ENCODE assay signal across 8 mouse cellular contexts in the genomic region with DNA sequence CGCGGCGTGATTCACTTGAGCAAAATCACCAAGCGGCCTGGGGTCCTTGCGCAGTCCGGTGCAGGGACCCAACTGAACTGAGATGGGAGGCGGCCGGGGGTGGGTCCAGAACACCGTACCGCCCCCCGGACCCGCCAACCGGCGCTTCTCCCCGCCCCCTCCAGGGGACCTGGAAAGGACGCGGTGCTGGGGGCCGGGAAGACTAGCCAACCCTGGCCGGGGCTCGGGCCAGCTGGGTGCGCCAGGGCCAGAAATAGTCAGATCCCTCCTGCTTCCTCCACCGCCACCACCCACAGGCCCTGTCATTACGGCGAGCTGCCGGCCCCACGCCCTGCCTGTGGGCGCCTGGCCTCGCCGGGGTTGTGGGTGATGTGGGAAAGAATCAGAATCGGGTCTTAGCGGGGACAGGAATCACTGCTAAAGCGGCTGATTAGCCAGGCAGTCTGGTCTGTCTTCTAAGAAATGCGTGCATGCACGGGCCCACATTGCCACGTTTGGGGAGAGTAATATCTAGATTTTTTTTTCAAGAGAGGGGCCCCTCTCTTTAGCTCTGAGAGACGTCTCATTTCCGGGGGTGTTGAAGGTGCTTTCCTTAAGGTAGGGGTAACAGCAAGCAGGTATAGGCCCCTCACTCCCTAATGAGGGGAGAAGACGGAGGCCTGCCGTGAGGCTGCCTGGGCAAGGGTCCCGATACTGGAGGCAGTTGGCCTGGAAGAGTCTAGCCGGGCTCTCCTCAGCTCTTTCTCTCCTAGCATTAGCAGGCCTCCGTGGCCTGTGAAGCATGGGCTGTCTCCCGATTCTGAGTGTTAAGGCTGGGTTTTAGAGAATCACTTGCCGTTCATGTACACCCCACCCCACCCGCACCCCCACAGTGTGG. TPM values are rescaled to one million over a fixed set of nuclear protein-coding genes. Genes with fewer than 3 reads are reported as not detected.
DNase-seq lines count a peak whose midpoint lies in the region; ATAC-seq lines count a peak whose summit lies in the region.

A gene (minus strand): TSS at position 84 of the 877 bp plus-strand sequence.

- H3K4me1 ChIP-seq in forebrain, embryonic 16.5 days (replicated peaks; ENCODE audit: control insufficient read depth, insufficient read depth, low read length): peaks cover 20% of the 10 kb centered on the region
- peaks cover under 1% of the 10 kb centered on the region for H3K4me1 ChIP-seq in liver, embryonic 15.5 days (replicated peaks)
- peaks cover 12% of the 10 kb centered on the region for H3K4me1 ChIP-seq in neural tube, embryonic 14.5 days (ENCODE audit: control insufficient read depth, insufficient read depth, low read length)

- ATAC-seq in CD4-positive, CD25-positive, alpha-beta regulatory T cell, adult 4 months: peak; percentile 26
- peak; percentile 84 for ATAC-seq in forebrain, embryonic 16.5 days
- ATAC-seq in liver, embryonic 15.5 days (ENCODE audit: insufficient read depth): peak; percentile 43; the same call in 1 of the 2 replicates
- ATAC-seq in neural tube, embryonic 14.5 days (ENCODE audit: low read depth): peak; percentile 86

- 10% methylated on average over 43 of the region's 45 CpGs for WGBS in forebrain, embryonic 16.5 days
- WGBS in liver, embryonic 15.5 days (ENCODE audit: insufficient replicate concordance): 9% methylated on average over 45 of the region's 45 CpGs
- 8% methylated on average over 44 of the region's 45 CpGs for WGBS in neural tube, embryonic 14.5 days

- peak within 1 kb of the TSS; percentile 70 for H3K4me2 ChIP-seq in forebrain, embryonic 16.5 days (ENCODE audit: low read length)
- peak within 1 kb of the TSS; percentile 61 for H3K4me2 ChIP-seq in liver, embryonic 15.5 days
- H3K4me2 ChIP-seq in neural tube, embryonic 14.5 days (ENCODE audit: low read depth, low read length): peak within 1 kb of the TSS; percentile 63

- DNase-seq in cerebellum, adult 11-12 months: peak; percentile 54
- DNase-seq in heart, postnatal 10 days: peak; percentile 97 to 98
- DNase-seq in kidney, postnatal 4 days: peak; percentile 93 to 95
- peak; percentile 68 to 88 for DNase-seq in urinary bladder, adult 18-20 months (ENCODE audit: low spot score in 2 of 2)

- no peaks in the 10 kb centered on the region for H3K9me3 ChIP-seq in forebrain, embryonic 16.5 days (ENCODE audit: control insufficient read depth, low read length)
- H3K9me3 ChIP-seq in liver, embryonic 15.5 days (replicated peaks): no peaks in the 10 kb centered on the region
- H3K9me3 ChIP-seq in neural tube, embryonic 14.5 days (ENCODE audit: control insufficient read depth, low read length): no peaks in the 10 kb centered on the region

- H3K4me3 ChIP-seq in forebrain, embryonic 16.5 days (replicated peaks; ENCODE audit: low read length): peak within 1 kb of the TSS; percentile 52
- peak within 1 kb of the TSS; percentile 46 for H3K4me3 ChIP-seq in liver, embryonic 15.5 days (replicated peaks)
- H3K4me3 ChIP-seq in neural tube, embryonic 14.5 days (ENCODE audit: low read depth, low read length): peak within 1 kb of the TSS; percentile 53

- H3K27me3 ChIP-seq in forebrain, embryonic 16.5 days (replicated peaks; ENCODE audit: control insufficient read depth, insufficient read depth, low read length): peaks cover 10% of the 10 kb centered on the region
- peaks cover 76% of the 10 kb centered on the region for H3K27me3 ChIP-seq in liver, embryonic 15.5 days
- 0 out of 2 replicates have a peak, but pooled peaks cover 2% of the 10 kb centered on the region for H3K27me3 ChIP-seq in neural tube, embryonic 14.5 days (ENCODE audit: control insufficient read depth, insufficient read depth, low read length)

- peak within 1 kb of the TSS; percentile 43 for H3K9ac ChIP-seq in forebrain, embryonic 16.5 days (replicated peaks; ENCODE audit: low read depth, low read length)
- no peak within 1 kb of the TSS for H3K9ac ChIP-seq in liver, embryonic 15.5 days
- peak within 1 kb of the TSS; percentile 62 for H3K9ac ChIP-seq in neural tube, embryonic 14.5 days (replicated peaks; ENCODE audit: low read depth, low read length)

- H3K36me3 ChIP-seq in forebrain, embryonic 16.5 days (ENCODE audit: control insufficient read depth, insufficient read depth): no peaks in the 10 kb centered on the region
- no peaks in the 10 kb centered on the region for H3K36me3 ChIP-seq in liver, embryonic 15.5 days (replicated peaks)
- no peaks in the 10 kb centered on the region for H3K36me3 ChIP-seq in neural tube, embryonic 14.5 days (ENCODE audit: control insufficient read depth, insufficient read depth, low read length)

- intact Hi-C loops in heart, postnatal 10 days (cut with DNase I): no loop called here

- H3K27ac ChIP-seq in forebrain, embryonic 16.5 days (ENCODE audit: low read length): no peak within 1 kb of the TSS
- no peak within 1 kb of the TSS for H3K27ac ChIP-seq in liver, embryonic 15.5 days (replicated peaks)
- H3K27ac ChIP-seq in neural tube, embryonic 14.5 days (ENCODE audit: low read depth, low read length): peak within 1 kb of the TSS; percentile 34; the same call in 1 of the 2 replicates

RNA-seq across cellular contexts. Expression of the gene that starts here (rescaled TPM):
- 1 to 10 TPM; 1.2 to 3.5 TPM for polyA plus RNA-seq in CD4-positive, CD25-positive, alpha-beta regulatory T cell, adult 4 months (2017; shearing (Covaris generic))
- polyA plus RNA-seq in forebrain, embryonic 16.5 days (2015; fragmentation: Nextera tagmentation; extraction: Ambion mirVana): 12.9 and 13.0 TPM in 2 replicates
- total RNA-seq in heart, postnatal 10 days (2021): 10 to 100 TPM; 16.5 to 18.7 TPM
- 1.2 and 1.8 TPM in 2 replicates for polyA plus RNA-seq in liver, embryonic 15.5 days (2015; fragmentation: Nextera tagmentation; extraction: Ambion mirVana)
- polyA plus RNA-seq in neural tube, embryonic 14.5 days (2014; fragmentation: Nextera tagmentation; extraction: Ambion mirVana): 14.7 and 19.9 TPM in 2 replicates

Comparison
In these comparisons a context has a peak if more than half of its experiments do, and no peak if none do; other contexts are left out.
1. ATAC-seq: peak in every context shown above with its lines; median percentile 86 in neural tube, embryonic 14.5 days; 84 in forebrain, embryonic 16.5 days; 43 in liver, embryonic 15.5 days; 26 in CD4-positive, CD25-positive, alpha-beta regulatory T cell, adult 4 months.